Mouse (Mus musculus) CD4-positive, CD25-positive, alpha-beta regulatory T cell, adult 2 months (primary cell): ENCODE data around the gene Pttg1ip.
A peak's percentile ranks its signal among the peaks of the same experiment; 100 is the strongest.

ENCODE experiments used
- DNase-seq: peaks from one replicate; pipeline ENCODE4 v3.0.0-alpha.2; 2012; ENCODE audit warnings: low read depth, low spot score

Gene Pttg1ip

GRCm38 (mm10) chr10:77569481-77569880 lies 12.0 kb upstream of the Pttg1ip start:
- DNase-seq = no peak

DNA sequence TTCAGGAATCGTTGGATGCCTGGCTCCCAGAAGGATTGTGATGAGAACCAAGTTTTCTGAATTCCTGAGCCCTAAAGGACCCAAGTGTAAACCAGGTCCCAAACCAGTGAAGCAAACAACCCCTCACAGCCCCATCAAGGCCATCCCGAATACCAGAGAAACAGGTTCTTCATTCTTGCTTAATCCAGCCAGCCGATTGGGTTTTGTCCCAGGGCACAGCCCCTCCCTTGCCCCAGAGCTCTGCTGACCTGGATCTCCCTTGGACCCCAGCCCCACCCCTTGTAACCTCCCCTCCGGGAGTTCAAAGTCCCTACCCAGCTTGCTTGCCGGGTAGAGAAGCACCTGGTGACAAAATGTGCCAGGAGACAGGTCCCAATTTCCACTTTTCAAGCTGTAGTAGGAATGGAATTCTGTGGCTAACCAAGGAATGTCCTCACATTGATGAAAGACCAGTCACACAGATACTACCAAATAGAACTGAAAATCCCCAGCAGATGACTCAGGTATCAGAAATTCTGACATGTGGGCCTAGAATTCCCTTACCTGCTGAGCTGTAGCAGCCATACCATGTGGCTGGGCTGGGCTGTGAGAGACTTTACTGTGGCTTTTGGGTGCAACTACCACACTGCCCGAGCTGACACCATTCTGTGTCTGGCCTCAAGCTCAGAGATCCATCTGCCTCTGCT lies 11.4 kb upstream of the Pttg1ip start:
- no peak for DNase-seq

DNA sequence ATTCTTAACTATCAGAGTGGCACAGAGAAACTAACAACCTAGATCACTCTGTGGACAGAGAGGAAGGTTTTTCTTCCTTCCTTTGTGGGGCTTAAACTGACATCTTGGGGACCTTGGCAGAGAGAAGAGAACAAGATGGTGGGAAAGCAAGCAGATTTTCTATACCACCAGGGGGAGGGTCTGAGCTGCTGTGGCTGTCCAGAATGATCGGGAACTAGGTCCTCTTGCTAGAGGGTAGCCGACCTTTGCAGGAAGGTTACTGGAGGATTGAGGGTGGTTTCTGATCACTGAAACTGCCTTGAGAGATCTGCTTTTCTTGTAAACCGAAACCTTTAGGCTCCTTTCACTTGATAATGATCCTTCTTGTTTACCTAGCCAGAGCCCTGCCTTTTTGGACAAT lies 9.3 kb upstream of the Pttg1ip start:
- peak; percentile 41 for DNase-seq

DNA sequence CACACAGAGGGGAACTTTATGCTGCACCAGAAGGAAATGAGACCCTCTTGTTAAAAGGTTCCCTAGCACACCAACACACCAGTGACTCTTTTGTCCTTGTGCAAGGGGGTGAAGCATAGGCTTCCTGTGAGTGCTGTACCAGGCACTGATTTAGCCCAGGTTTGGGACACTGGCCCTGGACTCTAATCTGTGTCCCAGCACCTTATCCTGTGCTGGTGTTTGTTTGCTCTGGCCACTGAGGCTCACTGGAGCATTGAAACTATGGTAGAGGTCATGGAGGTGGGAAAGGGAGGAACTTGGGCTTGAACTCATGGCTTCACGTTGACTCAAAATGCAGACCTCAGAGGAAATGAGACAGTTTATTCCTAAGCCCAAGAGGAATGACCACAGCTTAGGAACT lies 8.4 kb upstream of the Pttg1ip start:
- DNase-seq = no peak

DNA sequence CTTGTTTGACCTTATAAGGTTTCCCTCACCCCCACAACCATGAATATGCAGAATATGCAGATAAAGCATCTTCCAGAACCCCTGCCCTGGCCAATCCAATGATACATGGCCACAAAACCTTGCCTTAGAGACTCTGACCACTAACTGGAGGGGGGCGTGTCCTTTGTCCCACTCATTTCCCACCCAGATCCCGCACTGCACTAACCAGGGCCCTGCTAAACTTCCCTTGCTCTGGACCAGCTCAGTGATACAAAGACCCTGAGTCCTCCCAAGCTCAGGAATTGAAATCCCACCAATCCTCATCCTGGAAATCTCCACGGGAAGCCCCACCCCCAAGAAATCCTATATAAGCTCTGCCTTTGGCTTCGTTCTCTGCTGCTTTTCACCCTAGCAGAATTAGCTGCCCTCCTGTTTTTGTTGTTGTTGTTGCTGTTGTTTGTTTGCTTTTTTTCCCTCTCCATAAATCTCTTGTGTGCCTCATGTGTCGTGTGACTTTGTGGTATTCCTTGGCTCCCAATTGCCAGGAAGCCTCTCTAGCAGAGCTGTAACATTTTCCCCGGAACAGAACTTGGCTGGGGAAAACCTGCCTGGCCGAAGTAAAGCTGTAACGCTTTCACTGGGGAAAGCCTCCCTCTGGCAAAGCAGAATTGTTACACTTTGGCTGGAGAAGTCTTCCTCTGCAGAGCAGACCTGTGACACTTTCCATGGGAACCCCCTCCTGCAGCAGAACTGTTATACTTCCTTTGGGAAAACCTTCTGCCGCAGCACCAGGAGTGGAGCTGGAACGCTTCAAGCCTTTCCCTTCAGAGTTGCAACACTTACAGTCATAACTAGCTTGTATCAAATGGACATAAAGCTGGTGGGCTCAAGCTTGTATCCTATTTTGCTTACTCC lies 1.2 kb upstream of the Pttg1ip start:
- DNase-seq = no peak

DNA sequence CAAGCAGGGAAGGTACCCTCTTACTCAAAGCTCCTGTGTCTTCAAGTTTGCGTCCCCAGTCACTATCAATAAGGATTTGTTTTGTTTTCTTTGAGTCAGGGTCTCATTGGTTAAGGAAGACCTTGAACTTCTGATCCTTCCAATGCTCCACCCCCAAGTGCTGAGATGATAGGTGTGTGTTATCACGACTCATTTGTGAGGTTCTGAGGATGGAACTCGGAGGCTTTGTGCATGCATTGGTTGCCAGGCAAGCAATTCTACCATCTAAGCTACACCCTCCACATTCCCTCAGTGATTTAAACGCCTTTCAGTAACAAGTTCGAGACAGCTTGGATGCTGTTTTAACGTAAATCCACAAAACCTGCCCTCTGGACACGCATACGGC lies 505 bp upstream of the Pttg1ip start:
- no peak for DNase-seq

DNA sequence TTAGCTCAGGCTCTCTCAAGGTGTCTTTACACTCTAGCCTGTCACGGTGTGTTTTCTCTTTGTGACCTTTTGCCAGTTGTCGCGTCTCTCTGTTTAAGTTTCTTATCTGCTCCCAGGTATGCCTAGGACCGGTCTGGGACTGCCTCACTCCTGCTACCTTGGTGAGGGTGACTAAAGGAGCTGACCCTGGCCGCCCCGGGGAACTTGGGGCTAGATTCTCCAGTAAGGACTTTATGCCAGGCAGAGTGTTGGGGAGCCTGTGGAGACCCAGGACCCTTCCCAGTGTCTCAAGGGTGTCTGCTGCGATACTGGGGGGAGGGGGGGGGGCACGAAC lies 732 bp downstream of the Pttg1ip start:
- DNase-seq = no peak

- peak; percentile 32 for DNase-seq
Measured at GRCm38 (mm10) chr10:77583795-77584422, 2.4 kb downstream of the Pttg1ip start.

DNA sequence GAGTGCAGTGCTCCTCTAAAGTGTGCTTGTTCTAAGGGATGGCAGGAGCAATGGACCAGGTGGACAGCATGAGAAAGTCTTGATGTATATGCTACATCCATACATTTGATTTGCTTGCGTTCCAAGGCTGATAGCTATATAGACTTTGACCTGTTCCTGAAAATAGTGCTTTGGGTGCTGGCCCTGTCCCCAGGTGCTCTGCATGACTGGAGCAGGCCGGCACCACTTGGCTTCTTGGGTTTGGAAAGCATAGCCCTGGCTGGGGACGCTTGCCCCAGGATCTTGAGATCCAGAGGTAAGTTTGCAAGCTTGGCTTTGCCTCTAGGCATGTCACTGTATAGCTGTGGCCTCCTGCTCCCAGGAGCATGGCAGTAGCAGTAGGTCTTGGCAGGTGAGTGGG lies 5.1 kb downstream of the Pttg1ip start:
- no peak for DNase-seq

DNA sequence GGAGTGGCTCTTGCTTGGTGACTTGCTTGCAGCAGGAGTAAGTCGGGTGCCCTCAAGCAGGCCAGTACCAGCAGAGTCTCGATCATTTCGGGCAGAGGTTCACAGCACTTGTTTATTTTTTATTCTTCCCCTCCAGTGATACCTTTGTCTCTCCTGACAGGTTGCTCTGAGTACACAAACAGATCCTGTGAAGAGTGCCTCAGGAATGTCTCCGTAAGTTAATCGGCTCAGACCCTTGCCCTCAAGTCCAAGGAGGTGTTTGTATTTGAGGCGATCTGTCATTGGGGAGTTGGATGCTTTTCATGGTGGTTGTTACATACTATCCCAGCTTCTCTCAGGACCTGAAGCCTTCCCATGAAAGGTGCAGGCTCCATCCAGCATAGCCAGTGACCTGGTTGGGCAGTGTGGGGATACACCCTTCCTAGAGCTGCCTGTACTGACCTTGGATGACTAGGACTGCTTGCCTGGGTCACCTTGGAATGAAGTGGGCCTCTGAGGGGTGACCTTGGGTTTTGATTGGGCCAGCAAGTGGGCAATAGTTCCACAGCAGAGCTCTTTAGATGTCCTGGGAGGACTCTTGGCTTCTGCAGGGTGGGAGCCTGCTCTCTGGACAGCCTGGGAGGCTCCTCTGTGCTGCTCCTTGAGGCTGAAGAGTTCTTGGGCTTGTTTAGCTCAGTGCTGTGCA lies 5.7 kb downstream of the Pttg1ip start:
- no peak for DNase-seq

- no peak for DNase-seq
Measured at GRCm38 (mm10) chr10:77588036-77588435, 6.5 kb downstream of the Pttg1ip start.

GRCm38 (mm10) chr10:77589117-77589516 lies 7.6 kb downstream of the Pttg1ip start:
- no peak for DNase-seq

GRCm38 (mm10) chr10:77589749-77590148 lies 8.2 kb downstream of the Pttg1ip start:
- DNase-seq = no peak

- DNase-seq = peak; percentile 90
Measured at GRCm38 (mm10) chr10:77590812-77591211, 9.3 kb downstream of the Pttg1ip start.

DNA sequence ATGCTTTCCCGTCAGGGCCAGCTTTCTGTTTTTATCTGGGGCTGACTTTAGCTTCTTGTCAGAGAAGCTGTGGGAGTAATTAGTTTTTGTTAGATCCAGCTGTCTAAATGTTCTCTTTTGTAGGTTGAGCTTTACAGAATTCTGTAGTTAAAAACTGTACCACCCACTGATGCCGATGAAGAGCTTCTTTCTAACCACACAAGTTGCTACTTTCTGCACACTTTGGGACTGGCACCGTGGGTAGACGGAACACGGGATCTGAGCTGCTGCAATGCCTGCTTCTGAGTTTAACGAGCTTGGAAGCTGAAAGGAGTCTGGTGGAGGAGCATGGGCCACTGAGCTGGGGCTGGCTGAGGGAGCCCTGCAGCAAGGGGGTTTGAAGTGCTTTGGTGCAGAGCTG lies 10.0 kb downstream of the Pttg1ip start:
- DNase-seq = no peak

GRCm38 (mm10) chr10:77596060-77596459 lies 14.5 kb downstream of the Pttg1ip start:
- DNase-seq = no peak

GRCm38 (mm10) chr10:77603021-77603420 lies 21.5 kb downstream of the Pttg1ip start:
- no peak for DNase-seq

- DNase-seq = peak; percentile 50
Measured at GRCm38 (mm10) chr10:77604111-77604510, 22.6 kb downstream of the Pttg1ip start.

GRCm38 (mm10) chr10:77604958-77605357 lies 23.4 kb downstream of the Pttg1ip start:
- peak; percentile 41 for DNase-seq

GRCm38 (mm10) chr10:77605368-77605767 lies 23.8 kb downstream of the Pttg1ip start:
- DNase-seq = peak; percentile 79

DNA sequence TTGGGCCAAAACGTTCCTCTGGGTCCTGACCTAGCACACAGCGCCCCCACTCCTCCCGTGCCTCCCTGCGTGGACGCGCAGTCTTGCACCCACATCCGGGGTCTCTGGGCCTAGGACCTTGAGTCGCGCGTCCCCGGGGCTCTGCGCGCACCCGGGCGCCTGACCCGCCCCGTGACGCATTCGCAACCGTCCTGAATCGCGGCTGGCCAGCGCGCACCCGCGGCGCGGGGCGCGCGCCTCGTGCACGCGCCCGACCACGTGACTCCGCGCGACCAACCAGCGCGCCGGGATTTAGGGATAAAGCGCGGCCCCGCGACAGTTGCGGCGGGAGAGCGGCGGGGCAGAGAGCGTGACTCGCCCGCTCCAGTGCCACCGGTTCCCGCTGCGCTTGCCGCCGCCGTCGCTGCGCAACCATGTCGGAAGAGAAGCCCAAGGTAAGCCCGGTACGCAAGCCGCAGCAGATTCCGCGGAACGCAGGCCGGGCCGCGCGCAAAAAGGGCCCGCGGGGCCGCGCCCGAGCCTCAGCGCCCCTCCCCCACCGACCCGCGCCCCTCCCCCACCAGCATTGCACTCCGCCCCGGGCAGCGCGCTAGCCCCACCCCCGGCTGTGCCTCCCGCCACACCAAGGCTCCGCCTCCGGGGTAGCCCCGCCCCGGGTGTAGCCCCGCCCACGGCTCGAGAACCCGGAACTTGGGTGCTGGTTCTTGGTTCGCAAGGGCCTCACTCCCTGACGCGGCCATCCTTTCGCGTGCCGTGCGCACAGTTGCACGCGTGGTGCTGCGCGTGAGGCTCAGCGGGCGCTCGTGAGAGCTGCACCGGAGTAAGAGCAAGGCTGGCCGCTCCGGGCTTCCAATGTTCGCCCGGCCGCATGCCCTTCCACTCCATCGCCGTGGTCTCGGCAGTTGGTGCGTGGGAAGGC lies 24.6 kb downstream of the Pttg1ip start, which contains the start of the genes Sumo3 and Gm49325:
Gene Sumo3 (plus strand): TSS at position 190 of the 919 bp plus-strand sequence.
Gene Gm49325 (plus strand): TSS at position 290 of the 919 bp plus-strand sequence.
- DNase-seq = peak; percentile 98
